Mouse (Mus musculus) cerebellum, adult 11 months (tissue): Measurements from ENCODE around the gene Wdfy1.

Source experiments
- DNase-seq: peaks from one replicate; pipeline ENCODE4 v3.0.0; 2022

Wdfy1 gene

DNA sequence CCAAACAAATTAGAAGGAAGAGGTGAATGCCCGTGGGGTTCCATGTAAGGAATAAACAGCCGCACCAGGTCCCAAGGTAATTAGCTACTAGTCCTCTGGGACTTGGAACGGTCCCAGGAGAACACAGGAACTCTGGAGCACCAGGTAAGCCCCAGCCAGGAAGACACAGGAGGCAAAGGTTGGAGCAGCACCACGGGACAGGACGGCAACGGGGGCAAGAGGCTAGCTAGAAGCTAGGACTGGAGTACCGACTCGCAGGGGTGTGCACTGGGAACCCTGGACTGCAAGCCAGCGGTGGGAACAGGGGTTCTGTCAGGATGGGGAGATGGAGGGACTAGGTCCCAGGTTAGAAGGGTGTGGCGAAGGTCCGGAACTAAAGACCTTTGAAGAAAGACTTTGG, 15.3 kb downstream of the Wdfy1 start:
- peak; percentile 32 for DNase-seq

DNA sequence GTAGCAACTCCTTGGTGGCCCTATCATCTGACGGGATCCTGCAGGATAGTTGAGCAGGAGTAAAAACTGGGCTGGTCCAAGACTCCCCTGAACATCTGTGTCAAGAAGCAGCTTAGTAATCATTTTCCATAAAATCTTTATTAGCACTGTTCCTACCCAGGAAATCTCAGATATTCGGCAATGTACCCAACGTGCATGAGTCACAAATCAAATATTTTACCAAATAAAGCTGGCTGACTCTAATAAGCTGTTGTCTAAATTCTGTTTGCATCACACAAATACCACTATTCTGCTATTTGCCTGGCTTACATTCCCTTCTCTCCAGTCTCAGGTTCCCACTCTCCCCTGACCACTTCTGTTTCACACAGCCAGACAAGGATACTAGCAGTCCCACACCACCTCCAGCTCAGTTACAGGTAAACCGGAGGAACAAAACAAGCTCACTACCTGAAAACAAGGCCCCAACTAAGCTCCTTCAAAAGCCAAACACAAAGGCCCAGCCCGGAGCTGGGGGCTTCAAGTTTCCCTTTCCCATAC, 16.4 kb downstream of the Wdfy1 start:
- no peak for DNase-seq

DNA sequence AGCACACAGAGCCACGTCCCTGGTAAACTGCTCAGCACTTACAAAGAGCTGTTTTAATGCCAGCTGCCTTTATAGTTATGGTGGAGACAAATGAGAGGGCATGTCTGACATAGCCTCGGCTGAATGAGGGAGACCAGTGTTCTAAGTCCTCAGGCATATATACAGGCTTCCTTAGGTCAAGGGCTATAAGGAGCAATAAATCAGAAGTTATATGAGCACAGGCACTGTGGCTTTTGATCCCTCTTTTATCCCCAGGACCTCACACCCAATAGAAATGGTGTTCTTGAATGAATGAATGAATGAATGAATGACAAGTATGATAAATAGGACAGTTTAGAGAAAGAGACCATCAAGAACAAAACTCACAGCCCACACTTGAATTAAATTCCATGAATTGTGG, 16.9 kb downstream of the Wdfy1 start:
- no peak for DNase-seq

DNA sequence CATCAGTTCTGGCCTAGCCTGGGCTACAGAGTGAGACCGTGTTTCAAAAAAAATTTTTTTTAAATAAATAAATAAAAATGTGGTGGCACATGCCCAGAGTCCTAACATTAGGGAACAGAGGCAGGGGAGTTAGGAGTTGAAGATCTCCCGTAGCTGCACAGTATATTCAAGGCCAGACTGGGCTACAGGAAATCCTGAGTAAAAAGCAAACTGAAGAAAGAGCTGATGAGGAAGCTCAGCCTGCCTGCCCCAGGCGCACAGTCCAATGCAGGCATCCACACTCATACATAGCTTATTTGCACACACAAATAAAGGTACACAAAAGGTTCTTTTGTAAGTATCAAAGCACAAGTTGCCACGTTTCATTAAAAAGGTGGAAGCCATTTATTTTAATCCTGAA, 18.3 kb downstream of the Wdfy1 start:
- DNase-seq: no peak

DNA sequence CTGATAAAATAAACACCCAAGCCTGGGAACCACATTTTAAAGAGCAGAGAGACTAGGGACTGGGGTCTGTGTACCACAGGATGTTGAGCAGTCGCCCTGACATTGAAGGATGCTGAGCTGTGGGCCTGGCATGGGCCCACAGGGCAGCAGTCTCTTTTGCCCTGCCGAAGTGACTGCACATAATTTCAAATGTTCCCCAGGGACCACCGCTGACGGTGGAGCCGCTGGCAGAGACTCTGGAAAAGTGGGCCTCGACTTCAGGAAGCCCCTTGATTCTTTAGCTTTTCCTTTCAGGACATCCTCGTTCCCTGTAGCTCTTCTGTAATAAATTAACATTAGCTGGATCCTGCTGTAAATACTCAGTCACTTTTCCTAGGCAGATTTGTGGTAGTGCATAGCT, 18.8 kb downstream of the Wdfy1 start:
- DNase-seq: no peak

DNA sequence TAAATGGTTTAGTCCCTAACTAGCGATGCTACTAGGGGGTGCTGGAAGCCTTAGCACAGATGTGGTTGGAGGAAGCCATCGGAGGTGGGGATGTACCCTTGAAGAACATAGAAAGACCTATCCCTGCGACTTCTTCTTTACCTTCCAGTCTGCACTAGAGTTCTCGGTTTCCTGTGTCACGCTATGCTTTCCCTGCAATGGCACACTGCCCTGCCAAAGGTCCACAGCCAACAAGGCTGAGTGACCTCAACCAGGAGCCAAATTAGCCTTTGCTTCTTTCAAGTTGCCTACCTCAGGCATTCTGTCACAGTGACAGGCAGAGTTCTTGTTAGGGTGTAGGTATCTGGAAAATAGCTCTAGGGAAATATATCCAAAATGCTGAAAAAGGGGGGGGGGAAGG, 19.5 kb downstream of the Wdfy1 start:
- no peak for DNase-seq

DNA sequence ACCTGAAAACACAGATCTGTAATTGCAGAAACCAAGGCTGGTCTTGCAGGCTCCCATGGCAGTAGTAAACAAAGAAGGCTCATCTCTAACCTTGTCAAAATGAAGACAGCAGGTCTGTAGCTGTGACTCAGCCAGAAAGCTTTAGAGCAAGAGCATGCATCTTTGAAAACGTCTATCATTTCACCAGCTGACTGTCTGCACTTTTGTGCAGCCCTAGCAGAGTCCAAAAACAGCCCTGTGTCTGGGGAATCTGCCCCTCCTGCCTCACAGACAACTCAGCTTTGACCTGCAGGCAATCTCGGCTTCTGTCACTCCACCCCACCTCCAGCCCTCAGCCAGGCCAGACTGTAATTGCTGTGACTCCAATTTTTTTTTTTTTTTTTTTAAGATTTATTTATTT, 20.6 kb downstream of the Wdfy1 start:
- DNase-seq: no peak

DNA sequence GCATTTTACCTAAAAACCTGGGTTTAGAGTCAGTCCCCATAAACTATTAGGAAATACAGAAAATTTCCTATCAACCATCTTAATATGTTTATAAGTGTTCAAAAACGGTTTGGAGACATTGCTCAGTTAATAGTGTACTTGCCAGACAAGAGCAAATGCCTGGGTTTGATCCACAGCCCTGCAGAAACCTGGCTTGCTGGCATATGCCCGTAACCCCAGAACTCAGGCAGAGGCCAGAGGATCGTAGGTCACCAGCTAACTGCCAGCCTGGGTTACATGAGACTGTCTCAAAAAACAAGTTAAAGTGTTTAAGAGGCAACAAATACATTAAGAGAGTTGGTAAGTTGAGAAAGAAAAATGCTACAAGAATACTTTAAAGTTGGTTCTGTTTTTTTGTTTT, 21.0 kb downstream of the Wdfy1 start:
- DNase-seq: no peak

DNA sequence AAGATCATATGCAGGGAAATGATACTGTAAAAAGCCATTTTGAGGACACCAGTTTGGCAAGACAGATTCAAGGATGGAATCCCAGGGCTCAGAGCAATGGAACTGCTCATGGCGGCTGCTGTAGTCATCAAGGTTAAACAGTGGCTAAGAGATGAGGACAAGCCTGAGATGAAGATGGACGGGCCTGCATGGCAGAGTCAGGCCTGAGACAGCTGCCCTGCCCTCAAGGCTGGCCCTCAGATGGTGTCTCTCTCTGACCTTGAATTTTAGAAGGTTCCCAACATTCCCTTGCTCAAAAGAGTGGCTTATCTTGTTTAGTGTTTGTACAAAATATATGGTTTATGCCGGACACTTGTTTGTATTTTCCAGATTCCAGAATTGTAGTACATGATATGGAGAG, 22.5 kb downstream of the Wdfy1 start:
- no peak for DNase-seq

DNA sequence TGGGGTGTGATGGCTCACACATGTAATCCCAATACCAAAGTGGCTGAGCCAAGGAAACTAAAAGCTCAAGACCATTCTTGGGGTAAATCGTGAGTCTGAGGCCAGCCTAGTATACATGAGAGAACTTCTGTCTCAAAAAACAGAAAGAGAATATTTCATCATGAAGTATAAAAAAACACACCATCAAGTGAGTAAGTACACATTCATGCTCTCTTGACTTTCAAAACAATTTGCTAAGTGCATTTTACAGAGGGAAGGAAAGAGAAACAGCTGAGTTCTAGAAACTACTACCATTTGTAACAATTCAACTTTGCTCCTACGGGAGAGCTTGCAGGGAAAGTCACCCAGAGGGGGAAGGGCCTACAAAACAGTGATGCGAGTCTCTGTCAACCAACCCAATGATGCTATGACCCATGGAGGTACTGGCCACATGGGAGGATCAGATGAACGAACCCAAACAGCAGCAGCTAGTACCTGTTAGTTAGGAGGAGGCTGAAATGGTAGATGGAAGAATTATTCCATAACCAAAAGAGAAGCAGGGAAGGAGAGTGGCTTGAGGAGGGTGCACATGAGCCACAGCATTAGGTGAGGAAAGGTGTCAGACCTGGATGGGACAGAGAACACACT, 23.1 kb downstream of the Wdfy1 start:
- DNase-seq: no peak

DNA sequence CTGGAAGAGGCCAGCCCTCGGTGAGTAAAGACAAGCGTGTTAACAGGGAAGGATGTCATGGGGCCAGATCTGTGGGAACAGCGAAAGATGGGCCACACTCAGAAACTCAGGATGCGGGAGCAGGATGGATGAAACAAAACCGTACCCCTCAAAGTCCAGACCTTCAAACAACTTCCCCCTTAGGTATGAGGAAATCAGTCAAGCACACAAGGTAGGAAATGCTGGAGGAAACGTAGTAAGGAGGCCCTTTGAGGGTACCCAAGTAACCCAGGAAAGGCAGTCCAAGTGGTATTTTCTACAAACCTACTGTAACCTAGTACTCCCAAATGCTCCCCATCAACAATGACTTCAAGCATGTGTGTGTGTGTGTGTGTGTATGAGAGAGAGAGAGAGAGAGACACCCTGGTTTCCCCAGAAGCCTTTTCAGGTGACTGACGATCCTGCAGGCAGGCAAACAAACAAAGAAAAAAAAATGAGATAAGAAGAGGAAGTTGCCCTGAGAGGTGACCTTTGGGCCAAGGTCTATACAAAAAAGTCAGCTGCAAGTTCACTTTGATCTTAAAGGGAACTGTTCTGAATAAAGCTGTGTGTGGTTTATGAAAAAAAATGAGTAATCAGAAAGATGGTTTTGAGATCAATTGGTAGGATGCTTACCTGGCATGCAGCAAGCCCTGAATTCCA, 23.8 kb downstream of the Wdfy1 start:
- no peak for DNase-seq

DNA sequence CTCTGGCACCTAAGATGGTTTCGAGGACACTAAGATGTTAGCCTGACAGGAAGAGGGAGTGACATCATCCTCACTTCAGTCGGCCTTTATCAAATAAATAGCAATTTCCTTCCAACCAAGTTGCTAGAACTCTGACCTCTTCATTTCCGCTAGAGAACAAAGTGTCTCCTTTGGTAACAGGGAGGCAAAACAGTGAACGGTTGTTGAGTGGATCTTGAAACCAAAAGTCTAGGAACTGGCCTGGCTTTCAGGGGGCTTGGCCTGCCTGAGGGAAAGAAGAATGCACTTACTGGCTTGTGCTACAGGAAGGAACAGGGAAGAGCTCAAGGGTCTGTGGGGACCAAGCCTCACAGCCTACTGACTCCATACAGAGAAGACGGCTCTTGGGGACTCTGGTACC, 24.8 kb downstream of the Wdfy1 start:
- DNase-seq: no peak

DNA sequence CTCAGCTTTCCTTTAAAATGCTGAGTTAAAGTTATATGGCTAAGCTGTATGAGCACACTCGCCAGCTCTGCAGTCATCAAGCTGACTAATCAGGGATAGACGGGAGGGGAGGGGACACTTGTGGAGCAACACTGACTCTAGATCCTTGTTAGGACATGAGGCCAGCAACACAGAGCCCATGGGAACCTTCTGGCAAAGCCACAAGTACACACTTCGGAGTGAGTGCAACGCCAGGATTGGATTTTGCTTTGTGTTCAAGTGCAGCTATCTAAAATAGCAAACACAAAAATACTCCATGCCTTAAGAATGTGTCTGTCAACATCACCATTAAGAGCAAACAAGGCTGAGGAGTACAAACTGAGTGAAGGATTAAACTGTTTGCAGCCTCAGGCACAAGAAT, 29.9 kb downstream of the Wdfy1 start:
- DNase-seq: no peak

DNA sequence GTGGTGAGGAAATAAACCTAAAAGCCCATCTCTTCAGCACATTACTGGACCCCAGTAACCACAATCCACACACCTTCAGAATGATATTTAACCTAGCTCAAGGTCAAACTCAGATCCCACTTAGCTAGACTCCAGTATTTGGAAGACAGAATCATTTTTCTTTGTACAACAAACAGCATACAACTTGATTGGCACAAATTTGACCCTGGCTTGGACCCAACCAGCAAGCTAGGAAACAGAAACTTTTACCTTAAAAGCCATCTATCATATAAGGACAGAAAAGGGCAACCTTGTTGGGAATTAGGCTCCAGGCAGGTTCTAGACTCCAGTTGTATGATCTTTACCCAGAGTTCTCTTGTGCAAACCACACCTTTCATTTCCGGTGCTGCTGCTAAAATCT, 32.6 kb downstream of the Wdfy1 start:
- DNase-seq: no peak

DNA sequence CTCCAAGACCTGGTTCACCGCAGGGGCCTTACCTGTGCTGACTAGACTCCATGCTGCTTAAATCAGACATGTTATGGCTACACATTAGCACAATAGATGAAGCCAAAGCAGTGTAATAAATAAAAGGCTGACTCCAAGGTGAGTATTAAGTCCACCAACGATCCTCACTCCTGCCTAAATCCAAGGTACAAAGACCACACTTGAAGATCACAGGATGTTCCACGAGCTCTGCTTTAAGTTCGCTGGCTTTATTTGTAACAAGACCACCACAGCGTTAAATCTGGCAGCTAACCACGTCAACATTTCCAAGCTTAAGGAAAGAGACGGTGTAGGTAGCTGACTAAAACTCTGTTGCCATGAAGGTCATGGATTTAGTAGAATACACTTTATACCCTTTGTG, 33.0 kb downstream of the Wdfy1 start:
- DNase-seq: no peak

DNA sequence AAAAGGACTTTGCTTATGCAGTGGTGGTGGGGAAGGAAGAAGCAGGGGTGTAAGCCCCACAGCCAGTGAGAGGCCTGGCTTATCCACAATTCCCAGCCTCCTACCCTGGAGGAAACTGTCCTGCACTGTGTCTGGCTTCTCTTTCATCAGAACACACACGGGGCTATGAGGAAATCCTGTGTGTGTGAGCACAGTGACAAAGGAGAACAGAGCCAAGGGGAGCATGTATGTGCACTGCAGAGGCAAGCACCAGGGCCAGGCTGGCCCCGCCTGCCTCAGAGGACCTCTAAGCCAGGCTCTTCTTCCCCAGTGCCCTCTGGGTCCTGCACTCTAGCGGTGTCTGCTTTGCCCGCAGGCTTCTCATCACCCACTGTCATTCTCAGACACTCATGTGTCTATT, 34.9 kb downstream of the Wdfy1 start:
- no peak for DNase-seq

DNA sequence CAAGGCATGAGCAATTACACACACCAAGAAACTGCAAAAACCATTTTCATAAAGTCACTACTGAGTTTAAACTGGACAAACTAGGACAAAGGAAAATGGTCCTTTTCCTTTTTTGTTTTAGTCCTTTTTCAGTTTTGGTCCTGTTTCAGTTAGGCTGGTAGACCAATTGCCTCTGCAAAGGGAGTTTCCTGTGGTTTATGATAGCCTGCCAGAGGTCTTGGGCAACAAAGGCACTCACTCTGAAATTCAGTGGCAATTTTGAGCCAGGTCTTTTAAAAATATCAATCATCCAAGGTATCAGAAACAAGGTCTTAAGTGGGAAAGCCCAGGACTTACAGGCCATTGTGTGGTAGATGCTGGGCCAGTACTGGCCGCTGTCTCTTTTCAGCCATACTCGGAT, 36.2 kb downstream of the Wdfy1 start:
- no peak for DNase-seq

DNA sequence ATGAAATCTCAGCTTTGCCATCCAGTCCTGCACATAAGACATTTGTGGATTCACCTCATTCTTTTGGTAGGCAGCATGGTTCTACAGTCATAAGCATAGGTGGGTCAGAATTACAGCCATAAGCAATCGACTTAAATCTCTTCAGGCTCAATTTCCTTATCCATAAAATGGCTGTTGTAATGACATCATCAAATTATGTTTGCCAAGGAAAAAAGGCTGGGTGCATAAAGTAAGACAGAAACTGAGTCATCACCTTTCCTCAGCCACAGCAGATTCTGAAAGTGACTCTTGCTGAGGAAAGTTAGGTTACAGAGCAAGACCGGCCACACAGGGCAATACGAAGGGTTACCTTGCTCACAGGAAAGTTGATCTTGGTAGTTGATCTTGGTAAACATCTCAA, 39.5 kb downstream of the Wdfy1 start:
- DNase-seq: no peak

DNA sequence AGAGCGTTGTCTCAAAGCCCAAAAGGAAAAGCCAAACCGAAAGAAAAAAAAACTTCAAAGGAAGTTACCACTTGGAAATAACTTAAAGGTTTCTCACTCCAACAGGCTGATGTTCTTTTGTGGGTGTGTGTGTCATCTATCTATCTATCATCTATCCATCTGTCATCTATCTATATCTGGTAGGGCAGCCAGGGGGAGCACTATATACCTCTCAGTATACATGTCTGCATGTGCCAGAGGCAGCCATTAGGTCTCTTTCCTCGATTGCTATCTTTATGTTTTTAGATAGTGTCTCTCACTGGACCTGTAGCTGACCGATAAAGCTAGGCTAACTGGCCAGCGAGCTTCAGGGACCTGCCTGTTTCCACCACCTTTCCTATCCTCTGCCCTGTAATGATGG, 41.1 kb downstream of the Wdfy1 start:
- no peak for DNase-seq

DNA sequence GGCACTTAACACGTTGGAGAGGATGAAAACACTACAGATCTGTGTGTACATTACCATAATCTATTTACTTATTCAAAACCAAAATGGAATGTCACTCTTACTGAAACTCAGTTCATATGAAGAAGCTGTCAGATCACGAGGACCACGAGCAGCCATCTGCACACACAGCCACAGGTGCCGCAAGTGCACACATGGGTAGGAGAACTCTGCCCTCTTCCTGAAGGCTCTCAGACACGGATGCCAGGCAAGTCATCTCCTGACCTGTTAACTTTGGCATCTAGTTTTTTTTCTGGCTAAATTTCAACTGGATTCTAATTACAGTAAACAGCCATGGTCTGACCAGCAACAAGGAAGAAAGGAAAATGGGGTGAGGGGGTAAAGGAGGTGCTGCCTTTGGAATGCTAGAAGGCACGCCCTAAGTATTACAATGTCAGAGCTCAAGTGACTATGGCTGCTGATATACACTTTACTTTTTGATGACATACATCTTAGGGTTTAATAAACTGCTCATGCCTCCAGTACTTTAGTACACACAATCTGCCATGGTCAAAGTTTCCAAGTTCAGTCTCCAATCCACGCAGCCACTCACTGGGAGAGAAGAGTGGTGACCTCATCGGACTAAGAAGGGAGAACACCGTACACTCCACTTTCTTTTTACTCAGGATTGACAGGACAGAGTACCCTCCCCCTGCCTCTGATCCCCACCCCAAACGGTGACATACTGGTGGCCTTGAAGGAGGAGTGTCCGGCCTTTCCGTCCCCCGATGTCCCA, 61.6 kb downstream of the Wdfy1 start:
- no peak for DNase-seq

DNA sequence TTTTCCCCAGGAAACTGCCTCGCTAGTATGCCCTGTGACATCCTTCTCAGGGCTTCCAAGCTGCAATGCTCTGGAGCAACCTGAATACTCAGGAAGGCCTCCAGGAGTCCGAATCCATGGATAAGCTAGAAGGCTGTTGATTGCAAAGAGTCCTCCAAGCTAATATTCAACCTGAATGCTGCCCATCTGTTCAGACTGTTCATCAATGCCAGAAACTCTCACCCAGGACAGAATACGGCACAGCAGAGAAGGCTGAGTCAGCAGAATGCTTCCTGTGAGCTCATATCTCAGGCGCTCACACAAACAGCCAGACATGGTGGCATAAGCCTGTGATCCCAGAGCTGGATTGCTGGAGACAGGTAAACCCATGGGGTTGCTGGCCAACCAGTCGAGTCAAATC, 62.9 kb downstream of the Wdfy1 start:
- no peak for DNase-seq

DNA sequence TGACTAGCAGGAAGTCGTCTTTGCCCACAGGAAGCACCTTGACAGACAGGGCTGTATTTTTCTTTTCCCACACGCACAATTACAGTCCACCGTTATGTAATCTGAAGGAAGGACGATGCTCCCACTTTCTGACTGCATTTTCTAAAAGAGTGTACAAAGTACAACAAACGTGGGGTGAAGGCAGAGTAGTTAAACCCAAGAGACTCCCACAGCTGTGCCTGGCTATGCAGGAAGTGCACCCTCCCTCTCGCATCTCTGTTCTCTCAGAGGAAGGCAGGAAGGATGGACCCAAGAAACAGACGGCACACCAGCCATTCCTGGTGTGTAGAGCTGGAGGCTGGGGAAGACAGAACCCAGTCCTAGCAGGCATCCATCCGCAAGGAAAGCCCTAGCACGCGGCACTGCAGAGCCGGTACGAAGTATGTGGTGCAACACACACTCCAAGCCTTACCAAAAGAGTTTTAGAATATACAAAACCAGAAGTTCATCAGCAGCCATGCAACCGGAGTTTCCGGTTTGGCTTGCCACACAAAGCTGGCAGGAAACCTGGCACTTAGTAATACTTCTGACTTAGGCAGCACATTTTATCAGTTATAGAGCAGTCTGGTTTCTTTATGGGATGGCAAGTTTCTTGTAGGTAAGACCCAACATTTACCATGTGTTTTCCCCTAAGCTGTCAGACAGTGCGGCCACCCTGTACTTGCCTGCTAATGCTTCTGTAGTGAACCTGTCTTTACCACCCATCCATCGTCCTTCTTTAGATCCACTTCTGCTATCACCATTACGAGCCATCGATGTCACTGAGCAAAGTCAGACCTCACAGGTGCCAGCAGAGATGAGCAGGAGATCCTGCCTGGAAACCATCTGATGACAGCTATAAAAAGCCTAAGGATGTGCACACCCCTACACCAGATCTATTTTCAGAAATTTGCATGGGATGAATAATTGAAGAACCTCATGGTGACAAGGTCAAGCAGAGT, 64.5 kb downstream of the Wdfy1 start:
- no peak for DNase-seq

DNA sequence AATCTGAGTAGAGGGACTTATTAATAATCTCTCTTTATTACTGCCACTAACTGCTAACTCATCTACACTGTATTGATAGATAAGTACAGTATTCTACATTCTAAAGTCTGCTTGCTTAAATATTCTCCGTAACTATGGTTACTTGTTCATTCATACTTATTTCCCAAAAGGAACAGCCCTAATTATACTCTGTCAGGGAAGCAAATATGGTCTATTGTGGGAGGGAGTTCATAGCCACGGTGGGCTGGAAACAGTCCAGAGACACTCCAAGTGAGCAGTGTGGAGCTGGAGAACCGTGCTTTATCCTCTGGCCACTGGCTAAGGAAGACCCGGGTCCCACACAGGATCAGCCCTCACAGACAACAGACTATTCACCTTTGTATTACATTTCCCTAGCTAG, 65.3 kb downstream of the Wdfy1 start:
- DNase-seq: no peak
